Mouse (Mus musculus) olfactory bulb, adult 2 months (tissue): ENCODE measurements around the gene Tpx2.

Experiments used
- CTCF ChIP-seq: fragments of 200-500 bp; IDR thresholded peaks from 2 replicates; pipeline ENCODE4 v1.5.1; 2012; ENCODE audit warnings: low read depth, mild to moderate bottlenecking, low read length, moderate library complexity; ENCODE audit not compliant: insufficient read depth
- POLR2A ChIP-seq: fragments of 200-500 bp; IDR thresholded peaks from 2 replicates; pipeline ENCODE4 v1.6.1; 2012; ENCODE audit warnings: mild to moderate bottlenecking, low read depth, low read length, moderate library complexity; ENCODE audit not compliant: insufficient read depth

- TF ChIP-seq CTCF (no peak), POLR2A (no peak)
These were observed 79.6 kb downstream of the Tpx2 start for GRCm38 (mm10) chr2:152927371-152927770.
